Mouse (Mus musculus) adrenal gland, adult 2 months (tissue): Measurements from ENCODE around the gene Mrps27. TPM values are rescaled to one million over a fixed set of nuclear protein-coding genes. Genes with fewer than 3 reads are reported as not detected.
"Not testable (repeated sequence)": the region's sequence is repeated elsewhere in the genome, so short reads cannot be mapped to it uniquely, and the experiment has no call there.

ENCODE experiments used
- DNase-seq: peaks from one replicate; pipeline ENCODE4 v3.0.0; 2021
- long read RNA-seq: library from polyadenylated mRNA; stranded (forward); transcript quantifications from one replicate; pipeline ENCODE4 v2.0.0, GENCODE M21; 2021
- polyA plus RNA-seq: library from polyadenylated mRNA; depleted of rRNA; stranded (reverse); fragments of >200 nt; gene quantifications from 2 replicates; pipeline ENCODE4 v1.2.3, GENCODE M21; 2012; rRNA removed
- total RNA-seq, 2 experiments: library from RNA; stranded (reverse); gene quantifications; 2 replicates each; pipeline ENCODE4 v1.2.3; 2021

Mrps27 gene
- 10 to 100 TPM; 45.6 to 54.2 TPM for total RNA-seq
- polyA plus RNA-seq = 13.8 and 20.6 TPM in 2 replicates
- long read RNA-seq, transcript Mrps27-201 (11 exons, 1,849 nt) = major isoform, 76 of 85 reads
- long read RNA-seq, partial matches to known transcripts = 1 of 85 reads
- long read RNA-seq, other reads (novel, unspliced or antisense) = 8 of 85 reads

DNA sequence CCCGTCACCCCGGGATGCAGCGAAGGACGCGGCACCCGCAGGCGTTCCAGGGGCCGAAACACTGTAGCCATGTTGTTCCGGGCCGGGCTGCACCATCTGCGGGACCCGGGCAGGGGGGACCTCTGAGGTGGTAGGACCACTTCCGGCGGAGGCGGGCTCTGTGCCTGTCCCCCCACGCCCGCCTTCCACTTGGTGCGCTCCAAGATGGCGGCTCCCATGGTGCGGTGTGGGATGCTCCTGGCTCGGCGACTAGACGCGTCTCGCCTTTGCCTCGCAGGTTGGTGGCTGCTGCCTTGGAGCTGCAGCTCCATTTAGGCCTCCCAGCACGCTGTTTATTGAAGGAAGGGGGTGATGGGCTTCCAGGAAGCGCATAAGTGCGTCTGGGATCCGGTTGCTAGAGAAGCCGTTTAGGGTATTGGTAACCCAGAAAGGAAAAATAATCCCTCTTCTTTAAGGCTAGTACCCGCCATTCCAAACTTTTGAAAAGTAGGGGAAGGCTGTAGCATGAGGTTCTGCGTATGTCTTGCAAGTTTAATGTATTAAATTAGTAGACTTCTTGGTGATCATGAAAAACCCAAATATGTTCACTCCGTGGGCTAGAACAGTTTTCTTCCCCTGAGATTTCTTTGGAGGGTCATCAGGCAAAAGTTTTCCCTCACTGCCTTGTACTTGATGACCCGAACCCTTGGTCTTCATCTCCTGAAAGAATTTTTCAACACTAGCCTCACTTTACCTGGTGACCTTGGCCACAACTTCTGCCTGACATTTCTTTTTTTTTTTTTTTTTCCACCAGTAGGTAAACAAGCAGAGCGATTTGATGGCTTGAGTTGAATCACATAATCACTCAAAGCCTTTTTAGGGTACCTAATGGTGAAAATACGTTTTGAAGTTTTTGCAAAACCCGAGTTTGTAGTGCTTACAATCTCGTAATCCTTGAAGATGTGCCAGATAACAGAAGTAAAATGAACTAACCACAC lies at the start of gene Mrps27, which contains the start of gene Ptcd2:
TSS of gene Mrps27 (plus strand) at position 188 of the 977 bp plus-strand sequence.
TSS of gene Ptcd2 (minus strand) at position 107 of the 977 bp plus-strand sequence.
- peak; percentile 99 for DNase-seq

DNA sequence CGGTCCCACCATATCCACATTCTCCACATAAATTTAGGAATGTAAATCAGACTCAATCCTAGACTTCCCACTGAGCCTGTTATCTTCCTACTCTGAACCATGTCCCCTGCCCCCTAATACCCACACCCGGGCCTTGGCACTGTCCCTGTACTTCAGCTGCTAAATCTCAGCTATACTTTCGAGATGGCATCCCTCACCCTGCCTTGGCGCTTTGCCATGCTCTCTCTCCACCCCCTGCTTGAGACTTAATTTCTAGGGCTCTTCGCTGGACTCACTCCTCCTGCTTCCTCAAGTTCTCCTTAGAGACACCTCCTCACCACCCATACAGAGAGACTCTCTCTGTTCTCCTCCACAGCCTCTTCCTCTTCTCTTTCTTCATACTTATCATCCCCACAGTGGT lies 44.7 kb upstream of the Mrps27 start:
- DNase-seq = no peak

DNA sequence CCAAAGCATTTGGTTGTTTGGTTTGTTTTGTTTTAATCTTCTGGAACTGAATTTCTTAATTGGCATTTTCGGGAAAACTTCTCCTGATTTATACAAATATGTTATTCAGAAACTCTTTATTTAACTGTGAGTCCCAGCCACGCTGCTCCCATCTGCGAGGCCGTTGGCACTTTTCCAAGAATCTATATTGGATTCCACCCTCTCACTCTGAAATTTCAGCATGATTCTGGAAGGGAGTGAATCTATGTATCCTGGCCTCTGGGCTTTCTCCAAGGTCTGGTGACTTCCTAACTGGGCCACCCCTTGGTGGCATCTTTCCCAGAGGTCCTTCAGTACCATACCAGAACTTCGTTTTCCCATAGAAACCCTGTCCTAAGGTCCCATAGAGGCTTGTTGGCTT lies 40.7 kb upstream of the Mrps27 start:
- no peak for DNase-seq

DNA sequence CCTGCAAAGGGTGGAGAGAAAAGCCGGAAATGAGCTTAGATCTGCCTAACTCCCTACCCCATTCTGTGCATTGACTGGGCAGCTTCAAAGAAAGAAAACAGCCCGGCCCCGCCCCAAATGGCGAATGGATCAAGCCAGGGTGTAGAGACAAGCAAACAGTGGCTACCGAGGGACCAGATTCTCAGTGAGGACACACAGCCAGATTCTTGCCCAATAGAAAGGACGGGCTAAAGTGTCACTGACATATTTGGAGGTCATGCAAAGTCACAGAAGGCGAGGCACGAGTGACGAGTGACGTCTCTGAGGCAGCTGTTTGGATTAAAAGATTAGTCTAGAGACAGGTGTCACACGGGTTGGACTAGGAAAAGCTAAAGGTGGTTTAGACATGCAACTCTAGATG lies 40.2 kb upstream of the Mrps27 start:
- peak; percentile 63 for DNase-seq

DNA sequence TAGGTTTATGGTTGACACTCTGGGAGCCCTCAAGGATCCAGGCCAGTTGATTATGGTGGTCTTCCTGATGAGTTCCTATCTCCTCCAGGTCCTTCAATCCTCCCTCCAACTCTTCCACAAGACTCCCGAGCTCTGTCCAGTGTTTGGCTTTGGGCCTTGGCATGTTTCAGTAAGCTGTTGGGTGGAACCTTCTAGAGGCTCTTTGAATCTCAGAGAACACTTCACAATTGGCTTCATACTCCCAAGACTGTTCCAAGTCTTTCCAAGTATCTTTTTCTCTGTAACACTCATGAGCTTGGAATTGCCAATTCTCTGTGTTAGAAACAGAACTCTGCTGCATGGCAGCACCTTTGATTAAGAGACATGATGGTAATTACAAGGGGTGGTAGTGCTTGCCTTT lies 39.4 kb upstream of the Mrps27 start:
- DNase-seq = no peak

DNA sequence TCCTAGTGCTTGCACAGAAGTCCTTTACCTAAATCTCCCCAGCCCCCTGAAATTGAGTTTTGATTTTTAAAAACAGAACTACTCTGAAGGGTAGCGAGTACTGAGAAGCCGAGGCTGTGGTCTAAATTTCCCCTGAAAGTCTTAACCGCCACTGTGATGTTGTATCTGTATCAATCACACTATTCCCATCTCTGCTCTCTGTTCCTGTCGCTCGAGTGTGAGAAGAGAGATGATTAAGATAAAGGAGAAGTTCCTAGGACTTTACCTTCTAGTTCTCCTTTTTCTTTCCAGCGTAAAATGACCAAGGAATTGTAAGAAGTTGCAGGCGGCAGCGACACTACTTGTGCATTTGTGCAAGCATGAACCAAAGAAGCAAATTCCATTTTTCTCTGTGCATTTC lies 38.4 kb upstream of the Mrps27 start:
- no peak for DNase-seq

DNA sequence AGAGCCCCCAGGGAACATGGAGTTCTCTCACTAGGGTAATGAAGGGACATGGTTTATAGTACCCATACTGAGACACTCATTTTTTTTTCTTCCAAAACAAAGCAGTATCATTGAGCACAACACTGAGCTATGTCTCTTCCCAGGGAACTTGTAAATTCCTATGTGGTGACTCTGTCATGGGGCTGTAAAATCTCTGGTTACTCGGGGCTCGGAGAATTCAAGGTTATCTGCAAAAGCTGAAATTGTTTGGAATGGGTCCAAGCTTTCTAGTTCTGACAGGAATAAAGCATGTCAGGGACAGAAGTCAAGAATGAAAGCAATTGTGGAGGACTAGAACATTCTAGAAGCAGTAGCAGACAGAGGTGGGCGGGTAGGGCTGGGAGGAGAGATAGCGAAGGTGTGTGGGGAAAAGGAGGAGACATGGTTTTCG lies 36.6 kb upstream of the Mrps27 start:
- DNase-seq = peak; percentile 71

DNA sequence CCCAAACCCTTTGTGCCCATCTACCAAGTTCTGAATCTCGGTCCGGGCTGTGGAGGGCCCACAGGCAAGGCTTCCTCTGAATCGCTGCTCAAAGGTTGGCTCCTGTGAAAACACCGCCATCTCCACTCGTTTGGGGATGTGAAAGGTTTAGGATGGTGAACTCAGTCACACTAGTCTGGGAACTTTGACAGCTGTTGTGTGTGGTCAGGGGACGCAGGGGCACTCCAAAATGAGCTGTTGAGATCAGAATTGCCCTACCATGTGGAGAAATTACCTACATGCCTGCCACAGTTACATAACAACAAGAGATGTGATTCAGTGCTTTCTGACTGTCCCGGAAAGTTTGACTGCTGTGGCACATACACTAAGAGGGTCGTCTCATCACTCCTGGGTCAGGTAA lies 36.2 kb upstream of the Mrps27 start:
- no peak for DNase-seq

DNA sequence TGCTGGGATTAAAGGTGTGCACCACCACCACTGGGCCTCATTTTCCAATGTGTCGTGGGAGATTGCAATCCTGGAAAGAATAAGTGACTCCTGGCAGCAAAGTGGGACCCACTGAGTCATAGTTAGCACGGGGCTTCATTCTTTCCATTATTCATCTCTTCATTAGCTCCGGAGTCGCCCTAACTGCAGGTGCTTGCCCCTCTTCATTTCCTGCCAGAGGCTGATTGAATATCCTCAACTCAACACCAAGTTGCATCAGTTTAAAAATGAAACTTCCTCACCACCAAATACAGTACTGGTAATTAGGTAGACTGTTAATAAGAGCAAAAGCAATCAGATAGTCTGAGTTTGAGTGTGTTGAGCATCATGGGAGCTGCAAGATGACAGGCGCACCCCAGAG lies 30.5 kb upstream of the Mrps27 start:
- no peak for DNase-seq

DNA sequence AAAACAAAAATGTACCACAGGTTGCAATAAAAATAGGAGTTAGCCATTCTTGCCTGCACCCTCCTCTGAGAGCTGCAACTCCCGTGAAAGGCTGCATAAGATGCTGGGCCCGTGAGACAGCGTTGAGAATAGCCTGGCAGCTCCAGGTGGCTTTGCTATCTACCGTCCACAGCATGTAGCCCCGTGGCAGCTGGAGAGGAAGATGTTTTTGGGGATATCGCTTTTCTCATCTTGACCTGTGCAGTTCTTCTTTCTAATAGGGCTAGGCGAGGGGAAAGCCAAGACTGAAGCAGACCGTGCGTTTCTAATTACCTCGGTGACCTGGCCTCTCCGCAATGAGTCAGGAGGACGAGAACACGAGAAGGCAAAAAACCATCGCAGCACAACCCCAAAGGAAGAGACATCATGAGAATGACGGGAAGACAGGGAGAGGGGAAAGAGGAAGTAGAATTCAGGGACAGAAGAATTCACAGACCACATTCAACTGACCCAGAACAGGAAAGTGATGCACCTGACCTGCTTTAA lies 29.9 kb upstream of the Mrps27 start:
- no peak for DNase-seq

DNA sequence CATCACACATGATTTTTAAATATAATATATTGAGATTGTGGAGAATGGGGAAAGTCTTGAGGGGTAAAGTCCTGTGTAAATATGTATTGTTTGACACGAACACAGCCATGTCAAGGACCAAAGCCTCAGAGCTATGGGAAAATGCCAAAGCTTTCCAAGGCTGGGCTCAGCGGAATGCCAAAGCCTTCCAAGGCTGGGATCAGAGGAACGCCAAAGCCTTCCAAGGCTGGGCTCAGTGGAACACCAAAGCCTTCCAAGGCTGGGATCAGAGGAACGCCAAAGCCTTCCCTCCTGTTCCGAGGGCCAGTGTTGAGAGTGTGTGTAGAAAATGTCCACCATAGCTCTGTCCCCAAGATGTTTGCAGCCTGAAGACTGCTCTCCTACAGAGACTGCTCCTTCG lies 28.2 kb upstream of the Mrps27 start:
- peak; percentile 38 for DNase-seq

DNA sequence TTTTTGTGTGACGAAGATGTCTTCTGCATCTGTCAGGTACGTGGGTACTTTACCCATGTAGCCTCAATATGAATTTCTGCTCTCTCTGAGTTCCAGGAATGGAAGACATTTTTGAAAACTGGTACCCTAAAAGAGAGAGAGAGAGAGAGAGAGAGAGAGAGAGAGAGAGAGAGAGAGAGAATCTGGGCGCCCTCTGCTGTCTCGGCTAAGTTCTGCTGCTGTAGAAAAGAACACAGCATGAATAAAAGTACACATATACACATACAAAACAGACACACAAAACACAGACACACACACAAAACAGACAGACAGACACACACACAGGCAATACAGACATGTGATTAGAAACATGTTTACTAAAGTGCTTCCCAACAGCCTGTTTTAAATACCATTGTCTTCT lies 27.5 kb upstream of the Mrps27 start:
- peak; percentile 50 for DNase-seq

DNA sequence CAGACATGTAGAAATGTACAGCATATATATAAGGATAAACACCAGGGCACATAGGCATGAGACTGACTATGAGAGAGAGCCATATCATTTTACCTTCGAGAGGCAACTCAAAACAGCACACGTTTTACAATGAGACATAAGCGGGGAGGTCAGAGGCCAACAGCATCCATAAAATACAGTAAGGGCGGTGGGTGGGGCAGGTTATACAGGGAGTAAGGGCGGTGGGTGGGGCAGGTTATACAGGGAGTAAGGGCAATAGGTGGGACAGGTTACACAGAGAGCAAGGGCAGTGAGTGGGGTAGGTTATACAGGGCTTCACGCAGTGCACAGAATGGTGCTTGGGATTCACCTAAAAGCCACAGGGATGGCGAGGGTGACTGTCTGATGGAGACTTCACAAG lies 24.1 kb upstream of the Mrps27 start:
- no peak for DNase-seq

DNA sequence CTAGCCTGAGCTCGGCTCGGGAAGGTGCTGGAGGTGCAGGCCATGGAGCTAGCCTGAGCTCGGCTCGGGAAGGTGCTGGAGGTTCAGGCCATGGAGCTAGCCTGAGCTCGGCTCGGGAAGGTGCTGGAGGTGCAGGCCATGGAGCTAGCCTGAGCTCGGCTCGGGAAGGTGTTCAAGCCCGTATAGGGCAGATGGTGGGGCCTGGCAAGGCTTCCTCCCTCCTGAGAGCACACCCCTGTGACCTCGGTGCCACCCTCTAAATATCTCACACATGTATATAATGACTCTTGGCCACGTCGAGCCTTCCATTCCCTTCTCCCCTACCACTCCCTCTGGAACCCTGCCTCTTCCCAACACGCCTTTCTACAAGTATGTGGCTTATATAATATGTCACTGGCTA lies 21.7 kb upstream of the Mrps27 start:
- DNase-seq = not testable (repeated sequence)

DNA sequence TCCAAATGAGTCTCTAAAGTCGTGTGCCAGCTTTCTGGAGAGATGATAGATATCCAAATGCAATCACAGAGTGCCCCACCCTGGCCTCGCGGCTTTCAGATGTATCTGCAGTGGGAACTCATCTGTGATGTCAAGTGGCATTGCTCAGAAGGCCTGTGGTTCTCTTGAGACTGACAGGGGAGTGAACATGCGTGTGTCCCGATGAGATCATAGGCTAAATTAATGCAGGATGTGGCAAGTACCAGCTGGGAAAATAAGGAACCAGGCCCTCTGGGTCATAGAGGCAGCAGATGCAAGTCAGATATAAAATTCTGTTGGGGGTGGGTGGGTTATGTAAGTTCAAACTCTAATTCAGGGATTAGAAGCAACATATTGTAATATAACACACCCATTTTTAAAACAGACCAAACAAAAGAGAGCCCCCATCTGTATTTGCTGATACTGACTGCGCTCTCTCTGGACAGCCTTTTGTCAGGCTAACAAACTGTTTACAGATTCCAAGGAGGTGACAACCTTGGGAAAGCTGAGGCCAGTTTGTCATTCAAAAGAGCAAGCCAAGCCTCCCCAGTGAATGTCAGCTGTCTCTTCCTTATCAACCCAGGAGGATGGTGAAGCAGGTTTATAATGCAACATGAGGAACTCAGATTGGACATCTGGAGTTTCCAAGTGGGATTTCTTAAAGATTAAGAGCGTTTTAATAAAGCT lies 20.8 kb upstream of the Mrps27 start:
- no peak for DNase-seq

DNA sequence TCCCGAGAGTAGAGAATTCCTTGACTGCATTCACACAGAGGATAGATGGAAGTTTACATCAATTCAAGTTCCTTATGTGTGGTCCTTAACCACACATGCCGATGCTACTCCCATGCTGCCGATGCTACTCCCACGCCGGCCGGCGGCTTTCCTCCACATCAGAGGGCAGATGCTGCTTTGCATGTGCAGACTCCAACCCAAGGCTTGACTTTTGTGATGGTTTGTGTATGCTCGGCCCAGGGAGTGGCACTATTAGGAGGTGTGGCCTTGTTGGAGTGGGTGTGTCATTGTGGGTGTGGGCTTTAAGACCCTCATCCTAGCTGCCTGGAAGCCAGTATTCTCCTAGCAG lies 20.3 kb upstream of the Mrps27 start:
- DNase-seq = not testable (repeated sequence)

DNA sequence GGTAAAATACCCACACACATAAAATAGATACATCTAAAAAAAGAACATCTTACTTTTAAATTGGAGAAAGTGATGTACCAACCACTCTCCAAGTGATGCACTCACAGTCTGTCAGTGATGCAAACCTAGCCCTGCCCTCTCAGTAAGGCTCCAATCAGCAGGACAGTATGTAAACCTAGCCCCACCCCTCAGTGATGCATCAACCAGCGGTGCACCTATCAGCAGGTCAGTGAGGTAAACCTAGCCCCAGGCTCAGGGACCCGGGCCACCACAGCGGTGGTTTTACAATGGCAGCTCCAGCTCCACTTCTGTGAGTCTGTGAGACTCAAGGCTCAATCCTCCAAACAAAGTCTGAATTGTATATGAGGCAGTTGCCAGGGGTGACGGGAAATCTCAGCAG lies 13.3 kb upstream of the Mrps27 start:
- DNase-seq = no peak

DNA sequence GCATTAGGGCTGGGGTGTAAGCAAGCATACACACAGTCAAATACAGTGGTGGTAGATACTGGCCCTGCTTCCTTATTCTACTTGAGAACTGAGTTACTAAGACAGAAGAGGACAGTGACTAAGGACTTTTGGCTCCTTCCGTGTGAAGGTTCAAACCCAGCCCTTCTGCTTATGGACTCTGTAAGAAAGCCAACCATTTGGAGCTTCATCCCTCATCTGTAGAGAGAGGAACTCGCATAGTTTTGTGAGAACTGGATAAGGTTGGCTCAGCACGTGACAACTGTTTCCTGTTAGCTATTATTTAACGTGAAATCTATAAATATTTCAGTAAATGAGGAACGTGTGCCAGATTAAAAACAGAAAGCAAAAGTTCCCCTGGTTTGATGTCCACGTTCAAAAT lies 7.1 kb upstream of the Mrps27 start:
- no peak for DNase-seq

DNA sequence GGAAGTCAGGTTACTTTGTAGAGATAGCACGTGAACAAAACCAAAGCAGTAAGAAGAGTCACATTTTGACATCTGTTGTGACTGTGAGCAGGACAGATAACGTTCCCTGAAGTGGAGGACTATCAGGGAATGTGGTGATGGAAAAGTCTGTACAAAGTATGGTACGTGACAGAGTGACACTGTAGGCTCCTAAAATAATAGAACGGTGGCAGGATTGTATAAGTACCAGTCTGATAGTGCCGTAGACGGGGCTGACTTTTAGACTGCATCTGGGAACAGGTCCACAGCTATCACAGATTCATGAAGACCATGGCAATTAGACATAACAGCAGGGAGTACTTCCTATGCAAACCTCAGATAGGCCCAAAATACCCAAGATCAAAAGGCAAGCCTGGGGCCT lies 3.1 kb upstream of the Mrps27 start:
- DNase-seq = no peak

DNA sequence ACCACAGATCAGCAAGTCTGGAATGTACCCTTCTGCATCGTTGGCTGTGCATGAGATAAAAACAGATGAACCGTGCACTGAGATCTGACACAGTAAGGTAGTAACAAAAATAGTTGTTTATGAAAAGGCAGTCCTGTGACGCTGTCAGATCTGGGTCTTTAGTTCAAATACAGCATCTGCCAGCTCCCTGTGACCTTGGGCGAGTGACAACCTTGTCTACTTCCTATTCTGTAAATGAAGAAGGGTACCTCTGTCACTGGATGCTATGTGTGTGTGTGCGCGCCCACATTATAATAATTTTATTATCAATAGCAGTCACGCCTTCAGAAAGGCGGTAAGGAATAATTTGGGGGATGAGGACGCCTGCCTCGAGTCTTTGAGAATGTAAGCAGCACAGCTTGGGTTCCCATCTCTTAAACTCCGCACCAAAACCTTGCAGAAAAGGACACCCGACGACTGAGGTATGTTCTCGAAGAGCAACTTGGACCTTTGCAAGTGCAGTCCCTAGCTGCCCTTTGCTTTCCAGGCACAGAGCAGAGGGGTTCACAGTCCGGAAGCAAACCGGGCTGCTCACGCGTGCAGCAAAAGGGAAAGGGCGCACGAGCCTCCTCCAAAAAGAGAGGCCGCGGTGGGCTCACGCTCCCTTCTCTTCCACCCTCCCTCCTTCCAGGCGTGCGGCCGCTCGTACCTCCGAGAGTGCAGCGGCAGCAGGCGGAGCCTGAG lies 549 bp upstream of the Mrps27 start:
- no peak for DNase-seq

DNA sequence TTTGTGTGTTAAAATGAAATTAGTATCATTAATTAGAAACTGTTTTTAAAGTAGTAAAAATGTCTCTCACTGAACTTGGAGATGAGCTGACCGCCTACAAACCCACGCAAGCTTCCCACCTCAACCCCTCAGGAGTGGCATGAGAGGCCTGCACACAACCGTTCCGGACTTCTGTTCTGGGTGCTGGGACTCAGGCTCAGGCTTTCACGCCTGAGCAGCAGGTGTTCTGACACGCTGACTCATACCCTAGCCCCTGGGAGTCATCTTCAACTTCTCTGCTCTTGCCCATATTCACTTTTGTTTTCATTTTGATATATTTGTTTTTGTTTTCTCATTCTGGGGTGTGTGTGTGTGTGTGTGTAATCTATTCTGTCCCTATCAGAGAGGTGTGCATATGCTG lies 5.4 kb downstream of the Mrps27 start:
- no peak for DNase-seq

DNA sequence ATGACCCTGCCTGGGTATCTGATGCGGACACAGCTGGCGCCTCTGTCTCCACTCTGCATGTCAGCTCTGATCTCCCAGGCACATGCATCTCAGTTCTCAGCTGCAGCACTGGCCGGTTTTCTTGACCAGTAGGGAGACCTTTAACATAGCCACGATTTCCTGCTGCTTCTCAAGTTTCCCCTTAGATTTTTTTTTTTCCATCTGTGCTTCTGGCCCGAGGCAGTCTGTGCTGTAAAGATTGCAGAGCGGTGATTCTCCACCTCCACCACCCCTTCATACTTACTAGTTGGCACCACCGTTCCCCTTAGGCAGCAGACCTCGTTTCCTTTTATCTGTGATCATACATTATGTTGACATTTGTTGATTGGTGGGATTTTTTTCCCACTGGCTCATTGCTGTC lies 6.6 kb downstream of the Mrps27 start:
- no peak for DNase-seq
